Mouse (Mus musculus) kidney, adult 8-10 months (tissue): ENCODE measurements around the gene Capn5.

Experiments used
- DNase-seq, 2 experiments: peaks; one replicate each; pipeline ENCODE4 v3.0.0; 2022

Capn5 gene

GRCm38 (mm10) chr7:98176322-98177070 is 1.6 kb downstream of the Capn5 start:
- no peak for DNase-seq

- no peak for DNase-seq
Observed at GRCm38 (mm10) chr7:98174883-98175755, 3.0 kb downstream of the Capn5 start.

GRCm38 (mm10) chr7:98173408-98173807 is 4.7 kb downstream of the Capn5 start:
- DNase-seq = no peak

GRCm38 (mm10) chr7:98172661-98173060 is 5.4 kb downstream of the Capn5 start:
- DNase-seq = no peak

- no peak for DNase-seq
Observed at GRCm38 (mm10) chr7:98171141-98172073, 6.7 kb downstream of the Capn5 start.

- DNase-seq = no peak
Observed at GRCm38 (mm10) chr7:98164999-98165528, 13.0 kb downstream of the Capn5 start.

GRCm38 (mm10) chr7:98164382-98164998 is 13.6 kb downstream of the Capn5 start:
- DNase-seq = no peak

- DNase-seq = no peak
Observed at GRCm38 (mm10) chr7:98163700-98164099, 14.4 kb downstream of the Capn5 start.

- no peak for DNase-seq
Observed at GRCm38 (mm10) chr7:98162239-98162638, 15.8 kb downstream of the Capn5 start.

- no peak for DNase-seq
Observed at GRCm38 (mm10) chr7:98160041-98160740, 17.9 kb downstream of the Capn5 start.

GRCm38 (mm10) chr7:98158481-98158880 is 19.6 kb downstream of the Capn5 start:
- DNase-seq = peak; percentile 75 to 88

- DNase-seq = no peak
Observed at GRCm38 (mm10) chr7:98157636-98158332, 20.3 kb downstream of the Capn5 start.

GRCm38 (mm10) chr7:98156280-98156665 is 21.8 kb downstream of the Capn5 start:
- no peak for DNase-seq

GRCm38 (mm10) chr7:98155546-98156279 is 22.4 kb downstream of the Capn5 start:
- peak; percentile 55 to 74 for DNase-seq

- no peak for DNase-seq
Observed at GRCm38 (mm10) chr7:98153892-98154291, 24.2 kb downstream of the Capn5 start.

GRCm38 (mm10) chr7:98153345-98153744 is 24.7 kb downstream of the Capn5 start:
- no peak for DNase-seq

GRCm38 (mm10) chr7:98152400-98152799 is 25.7 kb downstream of the Capn5 start:
- no peak for DNase-seq

- no peak for DNase-seq
Observed at GRCm38 (mm10) chr7:98150525-98150924, 27.5 kb downstream of the Capn5 start.

- DNase-seq = no peak
Observed at GRCm38 (mm10) chr7:98149802-98150201, 28.3 kb downstream of the Capn5 start.
